Mouse (Mus musculus): ENCODE results near the gene Cyp4f39. TPM values are rescaled to one million over a fixed set of nuclear protein-coding genes. Genes with fewer than 3 reads are reported as not detected.

The Cyp4f39 gene
- polyA plus RNA-seq (2012; rRNA removed): 0.60 and 0.65 TPM in 2 replicates

DNA sequence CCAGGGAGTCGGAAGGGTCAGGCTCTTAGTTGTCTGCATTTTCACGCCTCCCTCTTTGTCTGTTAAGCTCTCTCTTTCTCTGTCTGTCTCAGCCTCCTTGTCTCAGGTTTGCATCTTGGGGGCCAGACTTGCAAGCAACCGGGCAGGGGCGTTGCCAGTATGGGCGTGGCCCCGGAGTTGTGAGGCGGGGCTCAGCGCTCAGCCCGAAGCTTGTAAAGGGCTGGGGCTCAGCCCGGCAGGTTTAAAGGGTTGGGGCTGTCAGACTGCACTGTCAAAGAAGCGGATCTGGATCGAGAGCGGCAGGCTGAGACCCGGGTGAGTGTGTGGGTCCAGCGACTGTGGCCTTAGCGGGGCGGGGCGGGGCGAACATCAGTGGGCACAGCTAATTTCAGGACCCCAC, at the start of gene Cyp4f39:
Gene Cyp4f39, plus strand, starts transcription at position 242 of the 400 bp plus-strand sequence.

GRCm38 (mm10) chr17:32403417-32403816, 49.1 kb upstream of the Cyp4f39 start, which contains the start of gene Rasal3:
Gene Rasal3, minus strand, starts transcription at chr17:32403583.

GRCm38 (mm10) chr17:32424034-32424433, 28.5 kb upstream of the Cyp4f39 start, which contains the start of gene Pglyrp2:
Gene Pglyrp2, minus strand, starts transcription at chr17:32424167.

DNA sequence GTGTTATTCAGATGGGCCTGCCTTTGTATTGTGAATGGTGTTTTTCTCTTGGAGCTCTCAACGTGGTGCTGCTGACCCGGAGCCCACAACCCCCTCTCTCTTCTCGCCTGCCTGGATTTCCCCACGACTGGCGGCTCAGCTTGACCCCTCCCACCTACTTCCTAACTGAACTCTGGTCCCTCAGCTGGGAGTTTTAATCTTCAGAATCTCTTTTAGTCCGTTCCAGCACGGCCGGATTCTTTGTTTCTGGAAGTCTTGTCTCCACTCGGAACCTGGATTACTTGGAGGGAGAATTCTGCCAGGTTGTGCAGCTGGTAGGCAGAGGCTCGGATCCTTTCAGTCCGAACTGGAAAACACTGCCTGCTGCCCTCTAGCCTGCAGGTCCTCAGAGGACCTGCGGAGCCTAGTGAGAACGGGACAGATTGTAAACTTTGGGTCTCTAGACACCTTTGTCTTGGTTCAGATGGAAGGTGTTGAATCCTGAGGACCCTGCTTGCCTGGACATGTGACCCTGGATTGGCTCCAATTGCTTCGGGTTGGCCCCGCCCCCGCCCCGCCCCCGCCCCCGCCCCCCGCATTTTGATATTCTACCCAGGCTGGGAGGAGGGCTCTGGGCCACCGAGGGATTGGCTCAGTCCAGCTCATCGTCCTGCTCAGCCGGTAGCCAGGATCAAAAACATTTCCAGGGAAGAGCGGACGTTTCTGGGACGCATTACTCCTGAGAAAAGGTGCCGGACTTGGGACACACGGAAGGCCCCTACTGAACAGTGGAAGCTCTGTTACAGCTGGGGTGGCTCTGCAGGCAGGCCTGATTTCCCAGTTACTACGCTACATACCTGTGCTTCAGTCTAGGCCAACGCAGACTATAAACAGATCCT, 53.6 kb downstream of the Cyp4f39 start, which contains the start of gene Cyp4f17:
Gene Cyp4f17, plus strand, starts transcription at position 200 of the 878 bp plus-strand sequence.

DNA sequence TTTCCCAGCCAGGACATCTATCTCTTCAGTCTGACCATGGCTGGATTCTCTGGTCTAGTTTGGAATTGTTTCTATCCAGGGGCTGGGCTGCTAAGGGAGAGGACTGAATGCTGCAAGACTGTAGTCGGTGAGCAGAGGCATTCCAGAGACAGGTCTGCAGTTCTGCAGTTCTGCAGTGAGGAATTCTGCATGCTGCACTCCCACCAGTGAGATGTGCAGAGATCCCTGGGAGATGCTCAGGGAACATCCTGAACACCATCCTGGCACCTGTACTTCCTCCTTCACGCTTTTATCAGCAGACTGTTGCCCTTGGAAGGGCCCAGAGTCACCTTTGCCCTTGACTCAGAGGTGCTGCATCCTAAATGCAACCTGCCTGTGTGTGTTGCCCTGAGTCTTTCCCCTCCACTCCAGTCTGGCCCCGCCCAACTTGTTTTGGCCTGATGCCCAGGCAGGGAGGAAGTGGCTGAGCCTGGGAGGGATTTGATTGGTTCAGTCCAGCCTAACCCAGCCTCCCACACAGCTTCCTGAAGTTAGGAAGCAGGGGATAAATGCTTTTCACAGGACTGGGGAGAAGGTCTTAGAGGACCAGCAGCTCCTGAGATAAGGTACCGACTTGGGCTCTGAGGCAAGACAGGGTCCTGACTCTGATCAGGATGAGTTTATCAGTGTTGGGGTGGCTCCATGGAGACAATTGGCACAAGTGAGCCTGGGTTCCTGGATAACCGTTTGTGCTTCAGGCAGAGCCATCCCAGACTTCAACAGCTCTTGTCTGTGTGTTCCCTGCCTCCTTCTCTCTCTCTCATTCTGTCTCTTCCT, 83.7 kb downstream of the Cyp4f39 start, which contains the start of gene Cyp4f16:
Gene Cyp4f16, plus strand, starts transcription at position 508 of the 816 bp plus-strand sequence.

Other genes with a start within 250 kb of the Cyp4f39 start
- 30.6 and 37.0 TPM in 2 replicates for gene Brd4, start 168.0 kb upstream of the Cyp4f39 start, polyA plus RNA-seq (2012; rRNA removed)
- gene Akap8, start 131.5 kb upstream of the Cyp4f39 start, polyA plus RNA-seq (2012; rRNA removed): 114 and 115 TPM in 2 replicates
- 193 and 199 TPM in 2 replicates for gene Akap8l, start 102.1 kb upstream of the Cyp4f39 start, polyA plus RNA-seq (2012; rRNA removed)
- gene Wiz, start 63.3 kb upstream of the Cyp4f39 start, polyA plus RNA-seq (2012; rRNA removed): 56.9 and 67.6 TPM in 2 replicates
- gene Rasal3, start 49.1 kb upstream of the Cyp4f39 start, polyA plus RNA-seq (2012; rRNA removed): 0.52 and 0.70 TPM in 2 replicates
- gene Pglyrp2, start 28.6 kb upstream of the Cyp4f39 start, polyA plus RNA-seq (2012; rRNA removed): not detected in 2 replicates
- 10.0 and 11.0 TPM in 2 replicates for gene Cyp4f17, start 53.3 kb downstream of the Cyp4f39 start, polyA plus RNA-seq (2012; rRNA removed)
- 18.8 and 21.6 TPM in 2 replicates for gene Cyp4f16, start 83.8 kb downstream of the Cyp4f39 start, polyA plus RNA-seq (2012; rRNA removed)
- gene Cyp4f37, start 168.6 kb downstream of the Cyp4f39 start, polyA plus RNA-seq (2012; rRNA removed): not detected in 2 replicates
- gene Cyp4f40, start 206.2 kb downstream of the Cyp4f39 start, polyA plus RNA-seq (2012; rRNA removed): 0.08 TPM in 2 replicates
- 3.0 and 3.5 TPM in 2 replicates for gene Cyp4f15, start 232.9 kb downstream of the Cyp4f39 start, polyA plus RNA-seq (2012; rRNA removed)

Data from central nervous system, embryonic 18 days (tissue).